Mouse (Mus musculus) stomach, embryonic 15.5 days (tissue): ENCODE data around the gene Ndufb8. TPM values are rescaled to one million over a fixed set of nuclear protein-coding genes. Genes with fewer than 3 reads are reported as not detected.
A peak's percentile ranks its signal among the peaks of the same experiment; 100 is the strongest.

Source experiments
- ATAC-seq: fragments of 200-750 bp; cut with Nextera tagmentation; 2 replicates; pipeline ENCODE4 v1.8.0; 2017; ENCODE audit warnings: low read depth, moderate number of reproducible peaks, moderate TSS enrichment; ENCODE audit not compliant: insufficient read depth, low FRiP score
- H3K27ac ChIP-seq: fragments of 300-500 bp; sonication (generic); 2 replicates; pipeline ENCODE4 v1.5.1; 2015; ENCODE audit warnings: mild to moderate bottlenecking, inconsistent platforms
- H3K27me3 ChIP-seq: fragments of 300-500 bp; sonication (generic); replicated peaks from 2 replicates; pipeline ENCODE4 v1.6.1; 2015; ENCODE audit warnings: inconsistent platforms
- H3K36me3 ChIP-seq: fragments of 300-500 bp; sonication (generic); 2 replicates; pipeline ENCODE4 v1.6.1; 2015; ENCODE audit warnings: inconsistent platforms
- H3K4me1 ChIP-seq: fragments of 300-500 bp; sonication (generic); 2 replicates; pipeline ENCODE4 v1.6.1; 2015; ENCODE audit warnings: inconsistent platforms
- H3K4me2 ChIP-seq: fragments of 300-500 bp; sonication (generic); 2 replicates; pipeline ENCODE4 v1.6.1; 2015; ENCODE audit warnings: mild to moderate bottlenecking, inconsistent platforms
- H3K4me3 ChIP-seq: fragments of 300-500 bp; sonication (generic); replicated peaks from 2 replicates; pipeline ENCODE4 v1.5.1; 2015; ENCODE audit warnings: inconsistent platforms
- H3K9ac ChIP-seq: fragments of 300-500 bp; sonication (generic); 2 replicates; pipeline ENCODE4 v1.6.1; 2015; ENCODE audit warnings: inconsistent platforms
- H3K9me3 ChIP-seq: fragments of 300-500 bp; sonication (generic); 2 replicates; pipeline ENCODE4 v1.6.1; 2016; ENCODE audit warnings: inconsistent platforms
- WGBS: fragments of 180-500 bp; shearing (Covaris S2); methylation state at CpG from one replicate; pipeline ENCODE4 v1.1.7; 2015; 5-methylcytosine and 5-hydroxymethylcytosine counted together
- polyA plus RNA-seq: library from polyadenylated mRNA; unstranded; fragments of >200 nt; fragmentation: Nextera tagmentation; extraction: Ambion mirVana; gene quantifications from 2 replicates; pipeline ENCODE4 v1.2.1, GENCODE M21; 2015

Gene Ndufb8
- polyA plus RNA-seq, 1 experiment from 2014 or later: 594 TPM

- no peak overlapping the region for H3K9ac ChIP-seq
- H3K9me3 ChIP-seq: no peaks in the 10 kb centered on the region
- 75% methylated on average over 9 of the region's 9 CpGs for WGBS
- H3K36me3 ChIP-seq: no peaks in the 10 kb centered on the region
- no peaks in the 10 kb centered on the region for H3K27me3 ChIP-seq
- no peak overlapping the region for H3K27ac ChIP-seq
- H3K4me3 ChIP-seq: no peak overlapping the region
- ATAC-seq: no peak
- no peaks in the 10 kb centered on the region for H3K4me1 ChIP-seq
- no peak overlapping the region for H3K4me2 ChIP-seq
Observed at GRCm38 (mm10) chr19:44525551-44526205, 29.6 kb downstream of the Ndufb8 start.

GRCm38 (mm10) chr19:44519152-44519551 is 36.1 kb downstream of the Ndufb8 start:
- no peaks in the 10 kb centered on the region for H3K36me3 ChIP-seq
- no peak overlapping the region for H3K4me3 ChIP-seq
- peaks cover 21% of the 10 kb centered on the region for H3K4me1 ChIP-seq
- 23% methylated on average over 7 of the region's 7 CpGs for WGBS
- peak; percentile 70; the same call in 1 of the 2 replicates for ATAC-seq
- 0 out of 2 replicates have a peak, but pooled peaks cover 3% of the 10 kb centered on the region for H3K27me3 ChIP-seq
- no peak overlapping the region for H3K4me2 ChIP-seq
- H3K9me3 ChIP-seq: no peaks in the 10 kb centered on the region
- H3K27ac ChIP-seq: no peak overlapping the region
- H3K9ac ChIP-seq: no peak overlapping the region

- H3K27ac ChIP-seq: no peak overlapping the region
- no peaks in the 10 kb centered on the region for H3K9me3 ChIP-seq
- no peak overlapping the region for H3K9ac ChIP-seq
- peaks cover 6% of the 10 kb centered on the region; the same call in 1 of the 2 replicates for H3K27me3 ChIP-seq
- H3K4me2 ChIP-seq: no peak overlapping the region
- no peaks in the 10 kb centered on the region for H3K36me3 ChIP-seq
- no peak overlapping the region for H3K4me3 ChIP-seq
- peaks cover 23% of the 10 kb centered on the region for H3K4me1 ChIP-seq
- 68% methylated on average over 12 of the region's 12 CpGs for whole genome bisulfite sequencing
- ATAC-seq: no peak
Observed at GRCm38 (mm10) chr19:44517996-44518768, 37.1 kb downstream of the Ndufb8 start.

GRCm38 (mm10) chr19:44515769-44516168 is 39.5 kb downstream of the Ndufb8 start:
- no peak overlapping the region for H3K4me3 ChIP-seq
- no peak overlapping the region for H3K9ac ChIP-seq
- 55% methylated on average over 6 of the region's 6 CpGs for WGBS
- H3K4me1 ChIP-seq: peaks cover 36% of the 10 kb centered on the region
- no peak for ATAC-seq
- H3K9me3 ChIP-seq: no peaks in the 10 kb centered on the region
- no peak overlapping the region for H3K4me2 ChIP-seq
- peaks cover 30% of the 10 kb centered on the region for H3K27me3 ChIP-seq
- no peak overlapping the region for H3K27ac ChIP-seq
- no peaks in the 10 kb centered on the region for H3K36me3 ChIP-seq

- Histone ChIP-seq H3K9me3 (no peaks in the 10 kb centered on the region), H3K4me1 (peaks cover 41% of the 10 kb centered on the region), H3K27me3 (peaks cover 39% of the 10 kb centered on the region), H3K27ac (peak overlapping the region; percentile 48; the same call in 1 of the 2 replicates), H3K4me2 (peak overlapping the region; percentile 1; the same call in 1 of the 2 replicates), H3K36me3 (no peaks in the 10 kb centered on the region), H3K4me3 (no peak overlapping the region), H3K9ac (no peak overlapping the region)
- 16% methylated on average over 14 of the region's 14 CpGs for WGBS
- no peak for ATAC-seq
Observed at GRCm38 (mm10) chr19:44514521-44515451, 40.5 kb downstream of the Ndufb8 start.

GRCm38 (mm10) chr19:44513921-44514482 is 41.2 kb downstream of the Ndufb8 start:
- H3K9me3 ChIP-seq: no peaks in the 10 kb centered on the region
- no peak for ATAC-seq
- 0 out of 2 replicates have a peak overlapping the region, but pooled peaks have one; percentile 48 for H3K27ac ChIP-seq
- peaks cover 39% of the 10 kb centered on the region for H3K4me1 ChIP-seq
- no peak overlapping the region for H3K9ac ChIP-seq
- peaks cover 45% of the 10 kb centered on the region for H3K27me3 ChIP-seq
- H3K4me3 ChIP-seq: no peak overlapping the region
- no peaks in the 10 kb centered on the region for H3K36me3 ChIP-seq
- WGBS: 36% methylated on average over 7 of the region's 7 CpGs
- H3K4me2 ChIP-seq: peak overlapping the region; percentile 1; the same call in 1 of the 2 replicates

- peaks cover 34% of the 10 kb centered on the region for H3K4me1 ChIP-seq
- no peak for ATAC-seq
- WGBS: 35% methylated on average over 11 of the region's 11 CpGs
- no peak overlapping the region for H3K4me3 ChIP-seq
- H3K9ac ChIP-seq: no peak overlapping the region
- no peaks in the 10 kb centered on the region for H3K36me3 ChIP-seq
- H3K27ac ChIP-seq: no peak overlapping the region
- no peaks in the 10 kb centered on the region for H3K9me3 ChIP-seq
- no peak overlapping the region for H3K4me2 ChIP-seq
- H3K27me3 ChIP-seq: peaks cover 50% of the 10 kb centered on the region
Observed at GRCm38 (mm10) chr19:44513054-44513833, 42.0 kb downstream of the Ndufb8 start.

- Histone ChIP-seq H3K4me3 (no peak overlapping the region), H3K27me3 (peaks cover 50% of the 10 kb centered on the region), H3K27ac (no peak overlapping the region), H3K9ac (no peak overlapping the region), H3K36me3 (no peaks in the 10 kb centered on the region), H3K9me3 (no peaks in the 10 kb centered on the region), H3K4me2 (no peak overlapping the region), H3K4me1 (peaks cover 31% of the 10 kb centered on the region)
- WGBS: 48% methylated on average over 5 of the region's 5 CpGs
- ATAC-seq: no peak
Observed at GRCm38 (mm10) chr19:44512601-44513000, 42.6 kb downstream of the Ndufb8 start.

- Histone ChIP-seq H3K9me3 (no peaks in the 10 kb centered on the region), H3K9ac (no peak overlapping the region; the same call in 1 of the 2 replicates), H3K27me3 (peaks cover 50% of the 10 kb centered on the region), H3K4me1 (peaks cover 27% of the 10 kb centered on the region), H3K4me2 (peak overlapping the region; percentile 77), H3K36me3 (no peaks in the 10 kb centered on the region), H3K27ac (no peak overlapping the region), H3K4me3 (peak overlapping the region; percentile 40)
- no peak for ATAC-seq
- 2% methylated on average over 66 of the region's 66 CpGs for WGBS
Observed at GRCm38 (mm10) chr19:44511451-44512231, 43.6 kb downstream of the Ndufb8 start.

- H3K27me3 ChIP-seq: peaks cover 47% of the 10 kb centered on the region
- H3K9ac ChIP-seq: no peak overlapping the region
- H3K27ac ChIP-seq: no peak overlapping the region
- ATAC-seq: no peak
- H3K9me3 ChIP-seq: no peaks in the 10 kb centered on the region
- H3K4me2 ChIP-seq: peak overlapping the region; percentile 77
- no peaks in the 10 kb centered on the region for H3K36me3 ChIP-seq
- peak overlapping the region; percentile 40 for H3K4me3 ChIP-seq
- H3K4me1 ChIP-seq: peaks cover 27% of the 10 kb centered on the region
- WGBS: 9% methylated on average over 12 of the region's 12 CpGs
Observed at GRCm38 (mm10) chr19:44510534-44511175, 44.6 kb downstream of the Ndufb8 start.
